Mouse (Mus musculus): ENCODE results near the gene Phka2. TPM values are rescaled to one million over a fixed set of nuclear protein-coding genes. Genes with fewer than 3 reads are reported as not detected.

The Phka2 gene
- polyA plus RNA-seq, 1 experiment from 2014 or later, result 13.3 TPM

DNA sequence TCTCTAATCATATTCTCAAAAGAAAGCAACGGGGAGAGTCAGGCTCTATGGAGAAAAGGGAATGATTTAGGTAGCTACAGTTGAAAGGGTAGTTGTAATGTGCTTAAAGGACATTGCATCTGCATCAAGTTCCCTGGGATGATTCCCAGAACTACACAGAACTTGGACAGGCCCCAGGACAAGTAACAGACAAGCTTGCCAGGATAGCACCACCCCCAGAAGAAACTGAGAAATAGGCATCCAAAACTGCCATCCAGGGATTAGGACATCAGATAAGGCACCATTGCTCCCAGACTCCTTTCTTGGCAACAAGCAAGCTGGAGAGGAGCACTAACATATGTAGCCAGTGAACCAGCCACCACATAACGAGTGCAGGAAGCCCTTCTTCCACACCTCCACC is 40.8 kb downstream of the Phka2 start:
- no peaks in the 10 kb centered on the region for H3K9me3 ChIP-seq
- H3K27ac ChIP-seq, result no peak overlapping the region
- H3K4me3 ChIP-seq (replicated peaks), result no peak overlapping the region
- H3K4me1 ChIP-seq, result no peaks in the 10 kb centered on the region
- H3K36me3 ChIP-seq, result no peaks in the 10 kb centered on the region
- H3K4me2 ChIP-seq, result no peak overlapping the region
- no peaks in the 10 kb centered on the region for H3K27me3 ChIP-seq (replicated peaks)
- no peak for ATAC-seq (ENCODE audit: insufficient read depth, low FRiP score, low read depth)
- 65% methylated on average over 2 of the region's 2 CpGs for WGBS
- H3K9ac ChIP-seq, result no peak overlapping the region

DNA sequence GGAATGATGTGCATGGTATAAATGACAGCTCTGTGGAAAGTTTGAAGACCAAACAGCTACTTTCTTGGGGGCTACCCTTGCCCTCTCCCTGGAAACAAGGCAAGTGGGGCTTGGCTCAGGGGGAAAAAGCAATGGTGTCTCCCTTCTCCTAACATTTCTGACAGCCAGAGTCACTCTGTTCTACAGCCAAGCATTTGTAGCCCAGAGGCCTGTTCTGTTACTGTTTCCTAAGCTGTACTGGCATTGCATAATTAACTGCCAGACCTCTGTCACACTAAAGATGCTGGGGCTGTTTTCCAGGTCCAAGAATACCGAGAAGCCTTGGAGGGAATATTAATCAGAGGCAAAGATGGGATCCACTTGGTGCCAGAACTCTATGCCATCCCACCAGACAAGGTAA is 46.9 kb downstream of the Phka2 start:
- H3K9ac ChIP-seq, result no peak overlapping the region
- ATAC-seq (ENCODE audit: insufficient read depth, low FRiP score, low read depth), result no peak

DNA sequence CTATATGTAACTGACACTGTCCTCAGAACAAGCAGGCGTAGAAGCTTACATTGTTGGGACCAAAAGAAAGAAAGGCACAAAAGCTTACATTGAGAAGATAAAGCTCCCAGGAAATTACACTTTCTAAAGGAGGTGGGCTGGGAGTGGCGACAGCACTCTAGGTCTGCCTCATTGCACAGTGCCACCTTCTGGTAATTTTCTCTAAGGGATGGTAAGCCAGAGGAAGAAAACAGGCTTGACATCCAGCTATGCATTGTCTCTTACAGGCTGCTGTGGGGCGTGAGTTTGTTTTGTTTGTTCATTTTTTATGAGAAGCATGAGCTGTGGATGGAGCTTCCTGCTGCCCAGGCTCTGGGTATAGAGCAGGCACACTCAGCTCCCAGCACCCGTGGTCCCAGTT is 50.1 kb downstream of the Phka2 start:
- Histone ChIP-seq H3K4me3 (replicated peaks) (no peak overlapping the region), H3K27me3 (replicated peaks) (no peaks in the 10 kb centered on the region), H3K36me3 (no peaks in the 10 kb centered on the region), H3K9me3 (no peaks in the 10 kb centered on the region), H3K4me2 (no peak overlapping the region), H3K4me1 (no peaks in the 10 kb centered on the region), H3K27ac (no peak overlapping the region), H3K9ac (no peak overlapping the region)
- WGBS, result 62% methylated on average over 4 of the region's 4 CpGs
- ATAC-seq (ENCODE audit: insufficient read depth, low FRiP score, low read depth), result no peak

More for the DNA sequence above, 46.9 kb downstream of the Phka2 start:
- no peak overlapping the region for H3K4me2 ChIP-seq
- H3K9me3 ChIP-seq, result no peaks in the 10 kb centered on the region
- H3K36me3 ChIP-seq, result no peaks in the 10 kb centered on the region
- no peaks in the 10 kb centered on the region for H3K27me3 ChIP-seq (replicated peaks)
- no peaks in the 10 kb centered on the region for H3K4me1 ChIP-seq
- no peak overlapping the region for H3K27ac ChIP-seq
- WGBS, result 80% methylated on average over 1 of the region's 1 CpGs
- H3K4me3 ChIP-seq (replicated peaks), result no peak overlapping the region

DNA sequence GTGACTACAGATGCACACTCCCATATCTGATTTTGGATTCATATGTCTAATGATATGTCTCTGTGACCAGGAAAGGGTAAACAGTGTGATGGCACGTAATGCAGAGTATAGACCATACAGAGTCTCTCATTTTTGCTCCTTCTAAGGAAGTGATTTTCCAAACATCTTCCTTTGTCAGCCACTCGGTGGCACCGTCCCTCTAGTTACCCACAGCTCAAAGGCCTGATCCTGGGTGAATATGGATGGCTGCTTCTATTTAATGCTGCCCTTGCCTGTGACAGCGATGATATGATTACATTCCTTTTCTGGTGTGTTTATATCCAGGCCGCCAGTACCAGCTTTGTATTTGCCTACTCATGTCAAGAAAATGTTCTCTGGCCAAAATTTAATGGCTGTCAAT is 81.6 kb downstream of the Phka2 start:
- no peaks in the 10 kb centered on the region for H3K9me3 ChIP-seq

DNA sequence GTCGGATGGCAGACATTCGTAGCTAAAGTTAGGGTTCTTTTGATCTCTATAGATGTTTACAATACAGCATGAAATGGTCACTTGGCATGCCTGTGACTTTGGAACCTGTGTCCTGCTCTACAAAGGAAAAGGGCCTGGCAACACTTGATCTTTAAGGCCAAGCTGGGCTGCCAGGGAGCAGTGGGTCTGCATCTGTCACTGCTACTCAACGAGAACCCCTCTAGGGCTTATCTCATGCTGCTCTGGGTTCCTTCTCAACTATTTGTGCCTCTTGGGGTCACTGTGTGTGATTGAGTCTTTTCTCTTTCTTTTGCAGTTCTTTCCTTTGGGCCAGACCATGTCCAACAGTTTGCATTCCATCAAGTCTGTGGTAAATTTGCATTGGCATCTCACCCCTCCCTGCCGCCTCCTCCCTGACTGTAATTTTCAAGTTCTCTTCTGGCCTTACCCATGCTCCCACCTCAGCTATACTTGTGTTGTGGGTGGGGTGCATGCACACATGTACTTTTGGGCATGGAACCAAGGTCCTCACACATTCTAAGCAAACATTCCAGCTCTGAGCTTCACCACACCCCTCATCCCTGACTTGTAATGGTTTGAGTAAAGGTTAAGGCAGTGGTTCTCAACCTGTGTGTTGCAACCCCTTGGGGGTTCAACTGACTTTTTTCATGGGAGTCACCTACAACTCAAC is 82.3 kb downstream of the Phka2 start:
- no peak for ATAC-seq (ENCODE audit: insufficient read depth, low FRiP score, low read depth)
- Histone ChIP-seq H3K9ac (no peak overlapping the region), H3K27me3 (replicated peaks) (no peaks in the 10 kb centered on the region), H3K9me3 (no peaks in the 10 kb centered on the region), H3K36me3 (no peaks in the 10 kb centered on the region), H3K4me1 (no peaks in the 10 kb centered on the region), H3K27ac (no peak overlapping the region), H3K4me3 (replicated peaks) (no peak overlapping the region), H3K4me2 (no peak overlapping the region)
- 75% methylated on average over 4 of the region's 4 CpGs for WGBS

More for the DNA sequence above, 81.6 kb downstream of the Phka2 start:
- no peak for ATAC-seq (ENCODE audit: insufficient read depth, low FRiP score, low read depth)
- no peak overlapping the region for H3K9ac ChIP-seq
- H3K27me3 ChIP-seq (replicated peaks), result 0 out of 2 replicates have a peak, but pooled peaks cover 2% of the 10 kb centered on the region
- no peak overlapping the region for H3K27ac ChIP-seq
- no peak overlapping the region for H3K4me3 ChIP-seq (replicated peaks)
- no peaks in the 10 kb centered on the region for H3K36me3 ChIP-seq
- 63% methylated on average over 5 of the region's 5 CpGs for WGBS
- no peaks in the 10 kb centered on the region for H3K4me1 ChIP-seq
- no peak overlapping the region for H3K4me2 ChIP-seq

DNA sequence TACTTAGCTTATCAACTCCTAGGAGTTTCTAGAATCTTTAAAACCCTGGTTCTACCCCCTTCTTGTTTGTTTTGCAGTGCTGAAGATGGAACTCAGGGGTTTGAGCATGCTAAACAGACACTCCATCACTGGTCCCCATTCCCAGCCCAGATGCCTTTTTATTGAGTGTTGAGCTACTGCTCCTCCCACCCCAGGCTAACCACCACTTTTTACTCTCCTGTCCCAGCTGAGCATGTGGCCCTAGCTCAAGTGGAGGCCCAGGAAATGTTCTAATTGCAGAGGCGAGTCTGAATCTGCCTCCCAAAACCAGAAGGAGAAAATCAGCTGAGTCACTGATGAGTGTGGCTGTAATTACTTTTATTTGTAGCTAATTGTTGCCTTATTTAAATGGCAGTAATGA is 83.1 kb downstream of the Phka2 start:
- Histone ChIP-seq H3K4me3 (replicated peaks) (no peak overlapping the region), H3K9me3 (no peaks in the 10 kb centered on the region), H3K4me2 (no peak overlapping the region), H3K27me3 (replicated peaks) (no peaks in the 10 kb centered on the region), H3K4me1 (no peaks in the 10 kb centered on the region), H3K9ac (no peak overlapping the region), H3K36me3 (no peaks in the 10 kb centered on the region), H3K27ac (no peak overlapping the region)
- no peak for ATAC-seq (ENCODE audit: insufficient read depth, low FRiP score, low read depth)
- 58% methylated on average over 1 of the region's 1 CpGs for WGBS

DNA sequence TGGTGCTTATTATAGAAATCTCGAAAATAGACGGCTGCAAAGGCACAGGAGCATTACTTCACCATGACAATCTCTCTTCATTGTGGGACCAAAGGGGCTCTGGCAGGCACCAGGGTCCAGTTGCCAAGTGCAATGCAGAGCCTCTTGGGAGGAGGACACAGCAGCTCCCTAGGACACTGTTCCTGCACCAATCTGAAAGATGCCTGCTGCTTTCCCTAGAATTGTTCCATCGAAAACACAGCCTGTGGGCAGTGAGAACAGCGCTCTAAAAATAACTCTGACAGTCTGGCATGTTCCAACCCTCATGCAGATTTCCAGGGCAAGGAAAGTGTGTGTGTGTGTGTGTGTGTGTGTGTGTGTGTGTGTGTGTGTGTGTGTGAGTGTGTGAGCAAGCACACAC is 86.6 kb downstream of the Phka2 start:
- 0 out of 2 replicates have a peak, but pooled peaks cover 3% of the 10 kb centered on the region for H3K36me3 ChIP-seq
- H3K9me3 ChIP-seq, result no peaks in the 10 kb centered on the region
- no peak overlapping the region for H3K4me3 ChIP-seq (replicated peaks)
- H3K4me2 ChIP-seq, result no peak overlapping the region
- no peaks in the 10 kb centered on the region for H3K27me3 ChIP-seq (replicated peaks)
- no peak for ATAC-seq (ENCODE audit: insufficient read depth, low FRiP score, low read depth)
- no peak overlapping the region for H3K27ac ChIP-seq
- no peak overlapping the region for H3K9ac ChIP-seq
- no peaks in the 10 kb centered on the region for H3K4me1 ChIP-seq
- 85% methylated on average over 4 of the region's 4 CpGs for WGBS

DNA sequence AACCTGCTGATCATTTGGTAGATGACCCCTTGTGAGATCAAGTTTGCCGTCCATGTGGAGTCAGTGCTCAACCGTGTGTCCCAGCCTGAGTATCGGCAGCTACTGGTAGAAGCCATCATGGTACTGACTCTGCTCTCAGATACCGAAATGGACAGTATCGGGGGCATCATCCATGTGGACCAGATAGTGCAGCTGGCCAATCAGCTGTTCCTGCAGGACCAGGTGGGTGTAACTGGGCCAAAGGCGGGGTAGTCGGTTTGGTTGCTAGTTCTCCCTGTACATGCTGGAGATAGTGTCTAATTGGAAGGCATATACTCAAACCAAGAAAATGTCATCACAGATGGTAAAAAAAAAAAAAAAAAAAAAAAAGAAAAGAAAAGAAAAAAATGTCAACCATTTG is 88.2 kb downstream of the Phka2 start:
- H3K4me2 ChIP-seq, result no peak overlapping the region
- H3K4me3 ChIP-seq (replicated peaks), result no peak overlapping the region
- 92% methylated on average over 7 of the region's 7 CpGs for WGBS
- no peaks in the 10 kb centered on the region for H3K4me1 ChIP-seq
- H3K36me3 ChIP-seq, result 0 out of 2 replicates have a peak, but pooled peaks cover 3% of the 10 kb centered on the region
- no peaks in the 10 kb centered on the region for H3K9me3 ChIP-seq
- H3K27me3 ChIP-seq (replicated peaks), result no peaks in the 10 kb centered on the region
- H3K27ac ChIP-seq, result no peak overlapping the region
- no peak for ATAC-seq (ENCODE audit: insufficient read depth, low FRiP score, low read depth)
- H3K9ac ChIP-seq, result no peak overlapping the region

DNA sequence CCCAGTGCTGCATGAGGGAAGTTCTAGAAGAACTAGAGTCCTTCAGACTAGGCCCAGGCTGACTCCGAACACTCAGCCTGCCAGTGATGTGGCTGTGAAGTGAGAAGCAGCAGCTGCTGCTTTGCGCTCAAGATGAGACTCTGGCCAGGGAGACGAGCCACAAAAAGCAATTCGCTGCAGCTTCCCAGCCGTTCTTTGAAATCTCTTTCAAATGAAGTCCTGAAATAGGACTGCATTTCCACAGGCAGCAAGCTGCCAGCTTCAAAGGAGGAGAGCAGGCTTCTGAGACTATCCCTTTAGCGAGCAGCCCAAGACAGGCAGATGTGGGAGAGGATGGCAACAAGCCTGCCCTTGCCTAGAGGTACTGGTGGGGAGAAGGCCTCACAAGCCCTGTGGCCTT is 91.0 kb downstream of the Phka2 start:
- no peak overlapping the region for H3K4me3 ChIP-seq (replicated peaks)
- no peaks in the 10 kb centered on the region for H3K9me3 ChIP-seq
- ATAC-seq (ENCODE audit: insufficient read depth, low FRiP score, low read depth), result no peak
- H3K9ac ChIP-seq, result no peak overlapping the region
- H3K36me3 ChIP-seq, result 0 out of 2 replicates have a peak, but pooled peaks cover 3% of the 10 kb centered on the region
- H3K27ac ChIP-seq, result no peak overlapping the region
- no peak overlapping the region for H3K4me2 ChIP-seq
- WGBS, result 75% methylated on average over 6 of the region's 6 CpGs
- H3K4me1 ChIP-seq, result no peaks in the 10 kb centered on the region
- no peaks in the 10 kb centered on the region for H3K27me3 ChIP-seq (replicated peaks)

DNA sequence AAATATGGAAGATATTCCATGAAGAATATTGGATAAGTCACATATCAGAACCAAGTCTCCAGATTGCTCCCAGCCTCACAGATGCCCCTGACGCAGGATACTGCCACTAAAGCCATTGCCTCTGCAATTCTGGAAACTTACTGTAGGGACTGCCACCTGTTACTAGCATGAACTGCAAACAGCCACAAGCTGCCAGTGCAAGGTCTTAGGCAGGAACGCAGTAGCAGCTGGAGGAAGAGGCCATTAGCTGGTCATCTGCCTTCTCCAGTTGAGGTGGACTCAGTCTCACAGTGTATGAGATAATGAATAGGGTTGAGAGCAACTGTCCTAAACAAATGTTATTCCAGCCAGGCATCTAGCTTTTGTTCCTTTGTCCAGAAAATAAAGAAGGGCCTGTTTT is 96.1 kb downstream of the Phka2 start:
- no peak overlapping the region for H3K4me2 ChIP-seq
- H3K4me1 ChIP-seq, result no peaks in the 10 kb centered on the region
- H3K9ac ChIP-seq, result no peak overlapping the region
- H3K9me3 ChIP-seq, result no peaks in the 10 kb centered on the region
- no peak overlapping the region for H3K27ac ChIP-seq
- H3K36me3 ChIP-seq, result no peaks in the 10 kb centered on the region
- no peak for ATAC-seq (ENCODE audit: insufficient read depth, low FRiP score, low read depth)
- no peak overlapping the region for H3K4me3 ChIP-seq (replicated peaks)
- WGBS, result 53% methylated on average over 2 of the region's 2 CpGs
- H3K27me3 ChIP-seq (replicated peaks), result no peaks in the 10 kb centered on the region

DNA sequence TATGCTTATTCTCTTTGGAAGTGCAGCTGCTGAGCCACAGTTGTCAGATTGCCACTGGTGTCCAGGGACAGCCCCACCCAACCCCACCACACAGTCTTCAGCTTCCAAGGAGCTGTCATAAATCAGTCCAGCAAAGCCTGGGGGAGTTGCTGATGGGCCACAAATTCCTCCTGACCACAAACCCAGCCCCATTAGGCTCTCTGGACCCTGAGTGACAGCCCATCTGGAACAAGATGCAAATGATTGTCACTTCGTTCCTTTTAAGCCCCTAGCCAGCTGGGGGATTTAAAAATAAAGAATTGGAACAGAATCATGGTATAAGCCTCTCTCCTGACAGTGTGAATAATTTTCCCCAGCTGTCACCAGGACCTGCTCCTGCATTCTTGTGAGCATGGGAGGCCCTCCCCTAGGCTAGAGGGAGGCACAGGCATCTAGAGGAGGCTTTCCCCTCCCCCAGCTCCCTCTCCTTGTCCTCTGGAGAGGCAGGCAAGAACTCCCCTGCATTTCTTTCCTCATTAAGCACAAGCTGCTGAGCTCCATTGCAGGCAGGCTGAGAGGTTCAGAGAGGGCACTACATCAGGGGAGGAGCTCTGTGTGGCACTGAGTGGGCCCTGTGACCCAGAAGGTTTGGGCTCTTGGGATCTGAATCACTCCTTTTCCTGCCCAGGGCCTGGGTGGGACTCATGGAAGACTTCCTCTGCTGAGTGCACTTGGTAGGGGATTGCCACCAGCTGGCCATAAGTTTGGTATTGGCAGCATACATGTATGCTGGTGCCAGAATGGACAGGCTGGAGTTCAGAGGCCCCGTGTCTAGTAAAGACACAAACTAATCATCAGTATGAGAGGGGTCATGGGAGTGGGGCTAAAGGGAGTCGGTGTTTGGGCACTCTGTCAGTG is 96.8 kb downstream of the Phka2 start:
- no peaks in the 10 kb centered on the region for H3K4me1 ChIP-seq
- WGBS, result 43% methylated on average over 3 of the region's 3 CpGs
- no peak overlapping the region for H3K27ac ChIP-seq
- no peaks in the 10 kb centered on the region for H3K27me3 ChIP-seq (replicated peaks)
- H3K4me2 ChIP-seq, result no peak overlapping the region
- no peaks in the 10 kb centered on the region for H3K36me3 ChIP-seq
- no peaks in the 10 kb centered on the region for H3K9me3 ChIP-seq
- H3K4me3 ChIP-seq (replicated peaks), result no peak overlapping the region
- no peak overlapping the region for H3K9ac ChIP-seq
- ATAC-seq (ENCODE audit: insufficient read depth, low FRiP score, low read depth), result peak; percentile 66

DNA sequence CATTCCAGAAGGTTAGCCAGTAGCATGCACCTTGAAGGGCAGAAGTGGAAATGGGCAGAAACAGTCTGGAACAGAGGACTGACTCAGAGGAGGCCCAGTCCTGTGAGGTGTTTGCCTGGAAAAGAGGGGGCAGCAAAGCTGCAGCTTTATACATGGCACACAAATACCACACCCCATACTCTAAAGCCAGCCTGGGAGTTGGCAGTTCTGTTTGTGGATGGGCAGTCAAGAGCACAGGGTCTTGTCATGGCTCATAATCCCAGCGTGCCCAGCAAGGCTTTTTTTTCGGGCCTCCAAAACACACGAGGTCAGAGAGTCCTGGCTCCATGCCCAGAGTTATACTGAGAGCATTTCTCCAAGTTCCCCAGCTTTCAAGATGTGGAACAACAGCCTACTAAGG is 99.1 kb downstream of the Phka2 start:
- Histone ChIP-seq H3K4me3 (replicated peaks) (no peak overlapping the region), H3K27ac (no peak overlapping the region), H3K4me1 (no peaks in the 10 kb centered on the region), H3K4me2 (no peak overlapping the region), H3K27me3 (replicated peaks) (no peaks in the 10 kb centered on the region), H3K36me3 (no peaks in the 10 kb centered on the region), H3K9me3 (no peaks in the 10 kb centered on the region), H3K9ac (no peak overlapping the region)
- no peak for ATAC-seq (ENCODE audit: insufficient read depth, low FRiP score, low read depth)
- WGBS, result 39% methylated on average over 3 of the region's 3 CpGs
